Mouse (Mus musculus): ENCODE measurements around the gene Mitf. TPM values are rescaled to one million over a fixed set of nuclear protein-coding genes. Genes with fewer than 3 reads are reported as not detected.

The Mitf gene
- polyA plus RNA-seq, 1 experiment: 6.0 TPM

DNA sequence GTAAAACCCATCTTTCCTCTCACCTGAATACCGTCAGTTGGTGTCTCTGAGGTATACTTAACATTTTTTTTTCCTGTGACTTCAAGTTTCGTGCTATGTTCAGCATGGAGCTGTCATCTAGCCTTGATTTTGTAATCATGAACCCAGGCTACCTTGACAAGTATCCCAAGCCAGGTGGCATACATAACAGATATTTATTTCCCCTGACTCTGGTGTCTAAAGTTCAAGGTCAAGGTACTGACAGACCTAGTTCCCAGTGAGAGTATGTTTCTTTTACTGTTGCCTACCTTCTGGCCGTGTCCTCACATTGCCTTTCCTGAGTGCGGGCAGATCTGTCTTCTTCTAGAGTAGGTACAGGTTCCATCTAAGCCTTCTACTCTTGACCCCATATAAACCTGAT, 78.1 kb downstream of the Mitf start:
- Histone ChIP-seq H3K27ac (ENCODE audit: insufficient read depth, low read length) (no peak overlapping the region), H3K4me3 (ENCODE audit: insufficient read depth, low read length) (no peak overlapping the region), H3K4me1 (ENCODE audit: control insufficient read depth, insufficient read depth, low read length) (peaks cover 2% of the 10 kb centered on the region; the same call in 1 of the 2 replicates)
- no peak for TF ChIP-seq POLR2A (IDR thresholded peaks at IDR 0.05; ENCODE audit: extremely low read depth, insufficient read depth, low read length)
- no peak for TF ChIP-seq CTCF (IDR thresholded peaks at IDR 0.05; ENCODE audit: extremely low read depth, insufficient read depth, low read length)

- TF ChIP-seq CTCF (IDR thresholded peaks at IDR 0.05; ENCODE audit: extremely low read depth, insufficient read depth, low read length) (no peak), POLR2A (IDR thresholded peaks at IDR 0.05; ENCODE audit: extremely low read depth, insufficient read depth, low read length) (no peak)
- Histone ChIP-seq H3K4me3 (ENCODE audit: insufficient read depth, low read length) (no peak overlapping the region), H3K4me1 (ENCODE audit: control insufficient read depth, insufficient read depth, low read length) (peaks cover 2% of the 10 kb centered on the region; the same call in 1 of the 2 replicates), H3K27ac (ENCODE audit: insufficient read depth, low read length) (no peak overlapping the region)
Observed at GRCm38 (mm10) chr6:97885606-97886005, 78.8 kb downstream of the Mitf start.

GRCm38 (mm10) chr6:97887893-97888292, 81.0 kb downstream of the Mitf start:
- Histone ChIP-seq H3K27ac (ENCODE audit: insufficient read depth, low read length) (no peak overlapping the region), H3K4me3 (ENCODE audit: insufficient read depth, low read length) (no peak overlapping the region)
- TF ChIP-seq POLR2A (IDR thresholded peaks at IDR 0.05; ENCODE audit: extremely low read depth, insufficient read depth, low read length) (no peak), CTCF (IDR thresholded peaks at IDR 0.05; ENCODE audit: extremely low read depth, insufficient read depth, low read length) (no peak)

DNA sequence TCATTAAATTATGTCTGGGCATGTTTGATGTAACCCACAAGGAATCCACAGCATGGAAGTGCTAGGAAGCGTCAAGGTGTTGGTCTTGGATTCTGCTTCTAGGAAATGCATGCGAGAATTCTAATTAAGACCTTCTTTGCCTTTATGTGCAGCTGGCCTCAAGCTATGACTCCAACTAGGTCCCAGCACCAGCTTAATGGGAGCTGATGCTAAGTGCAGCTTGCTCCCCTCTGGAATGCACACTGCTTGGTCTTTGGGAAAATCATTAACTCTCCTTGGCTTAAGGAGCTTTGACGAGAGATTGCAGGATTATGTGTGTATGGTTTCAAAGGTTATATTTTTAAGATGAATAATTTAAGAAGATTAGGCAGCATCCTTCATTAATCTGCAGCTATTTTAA, 81.7 kb downstream of the Mitf start:
- Histone ChIP-seq H3K4me1 (ENCODE audit: control insufficient read depth, insufficient read depth, low read length) (no peaks in the 10 kb centered on the region), H3K27ac (ENCODE audit: insufficient read depth, low read length) (no peak overlapping the region), H3K4me3 (ENCODE audit: insufficient read depth, low read length) (no peak overlapping the region)
- no peak for TF ChIP-seq POLR2A (IDR thresholded peaks at IDR 0.05; ENCODE audit: extremely low read depth, insufficient read depth, low read length)
- no peak for TF ChIP-seq CTCF (IDR thresholded peaks at IDR 0.05; ENCODE audit: extremely low read depth, insufficient read depth, low read length)

More at GRCm38 (mm10) chr6:97887893-97888292, 81.0 kb downstream of the Mitf start:
- peaks cover 2% of the 10 kb centered on the region; the same call in 1 of the 2 replicates for H3K4me1 ChIP-seq (ENCODE audit: control insufficient read depth, insufficient read depth, low read length)

DNA sequence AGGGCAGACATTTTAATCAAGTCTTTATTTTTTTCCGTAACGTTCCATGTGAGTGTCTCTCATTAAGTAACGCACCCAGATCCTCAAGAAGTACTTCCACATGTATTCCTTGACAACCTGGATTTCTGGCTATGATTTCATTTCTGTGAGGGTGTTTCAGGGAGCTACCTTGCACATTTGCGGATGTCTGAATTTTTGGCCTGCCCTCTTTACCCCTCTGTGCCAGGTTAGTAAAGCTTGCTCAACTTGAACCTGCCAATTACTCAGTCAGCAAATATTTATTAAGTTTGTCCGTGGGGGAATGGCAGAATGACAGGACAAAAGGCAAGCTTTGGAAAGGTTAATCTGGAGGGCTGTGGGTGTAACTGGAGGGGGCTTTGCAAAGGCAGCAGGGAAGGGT, 86.7 kb downstream of the Mitf start:
- Histone ChIP-seq H3K4me3 (ENCODE audit: insufficient read depth, low read length) (no peak overlapping the region), H3K27ac (ENCODE audit: insufficient read depth, low read length) (no peak overlapping the region), H3K4me1 (ENCODE audit: control insufficient read depth, insufficient read depth, low read length) (no peaks in the 10 kb centered on the region)
- no peak for TF ChIP-seq POLR2A (IDR thresholded peaks at IDR 0.05; ENCODE audit: extremely low read depth, insufficient read depth, low read length)

DNA sequence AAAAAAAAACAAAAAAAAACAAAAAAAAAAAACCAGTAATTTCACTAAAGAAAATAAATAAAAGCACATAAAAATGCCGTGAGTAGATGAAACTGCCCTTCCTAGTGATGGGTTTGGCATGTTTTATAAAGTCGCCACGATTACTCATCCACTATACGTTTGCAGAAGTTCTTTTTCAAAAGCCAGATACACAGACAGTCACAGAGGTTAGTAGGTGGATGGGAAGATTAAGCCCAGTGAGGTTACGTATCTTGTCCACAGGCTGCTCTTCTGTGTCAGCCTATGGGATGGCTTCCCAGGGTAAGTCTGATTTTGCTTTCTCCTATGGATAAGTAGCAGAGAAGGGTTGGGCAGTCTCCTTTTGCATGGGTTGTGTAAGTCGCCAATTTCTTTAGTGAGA, 90.3 kb downstream of the Mitf start:
- no peak overlapping the region for H3K4me3 ChIP-seq (ENCODE audit: insufficient read depth, low read length)

GRCm38 (mm10) chr6:97898085-97898484, 91.2 kb downstream of the Mitf start:
- TF ChIP-seq CTCF (IDR thresholded peaks at IDR 0.05; ENCODE audit: extremely low read depth, insufficient read depth, low read length): no peak
- TF ChIP-seq POLR2A (IDR thresholded peaks at IDR 0.05; ENCODE audit: extremely low read depth, insufficient read depth, low read length): no peak
- Histone ChIP-seq H3K4me3 (ENCODE audit: insufficient read depth, low read length) (no peak overlapping the region), H3K27ac (ENCODE audit: insufficient read depth, low read length) (no peak overlapping the region), H3K4me1 (ENCODE audit: control insufficient read depth, insufficient read depth, low read length) (no peaks in the 10 kb centered on the region)

More for the DNA sequence above, 90.3 kb downstream of the Mitf start:
- Histone ChIP-seq H3K4me1 (ENCODE audit: control insufficient read depth, insufficient read depth, low read length) (no peaks in the 10 kb centered on the region), H3K27ac (ENCODE audit: insufficient read depth, low read length) (no peak overlapping the region)
- TF ChIP-seq CTCF (IDR thresholded peaks at IDR 0.05; ENCODE audit: extremely low read depth, insufficient read depth, low read length) (no peak), POLR2A (IDR thresholded peaks at IDR 0.05; ENCODE audit: extremely low read depth, insufficient read depth, low read length) (no peak)

DNA sequence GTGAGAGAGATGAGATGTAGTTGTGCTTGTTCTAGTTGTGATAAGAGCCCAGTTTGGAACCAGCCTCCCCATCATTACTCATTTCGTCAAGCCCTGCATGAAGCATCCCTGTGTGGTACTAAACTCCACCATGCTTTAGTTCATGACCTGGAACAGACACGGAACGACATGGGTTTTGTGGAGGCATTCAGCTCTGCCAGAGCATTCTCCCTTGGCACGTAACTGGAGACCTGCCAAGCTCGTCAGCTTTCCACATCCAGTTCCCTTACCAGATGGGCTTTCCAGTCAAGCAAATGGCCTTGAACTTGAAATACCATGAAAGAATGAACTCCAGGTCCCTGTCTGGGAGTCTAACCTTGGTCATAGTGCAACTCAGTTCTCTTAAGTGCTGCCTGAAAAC, 94.7 kb downstream of the Mitf start:
- no peak for TF ChIP-seq POLR2A (IDR thresholded peaks at IDR 0.05; ENCODE audit: extremely low read depth, insufficient read depth, low read length)
- TF ChIP-seq CTCF (IDR thresholded peaks at IDR 0.05; ENCODE audit: extremely low read depth, insufficient read depth, low read length): no peak
- no peak overlapping the region for H3K4me3 ChIP-seq (ENCODE audit: insufficient read depth, low read length)
- H3K27ac ChIP-seq (ENCODE audit: insufficient read depth, low read length): no peak overlapping the region
- no peaks in the 10 kb centered on the region for H3K4me1 ChIP-seq (ENCODE audit: control insufficient read depth, insufficient read depth, low read length)

GRCm38 (mm10) chr6:97902205-97902604, 95.4 kb downstream of the Mitf start:
- Histone ChIP-seq H3K27ac (ENCODE audit: insufficient read depth, low read length) (no peak overlapping the region), H3K4me1 (ENCODE audit: control insufficient read depth, insufficient read depth, low read length) (no peaks in the 10 kb centered on the region), H3K4me3 (ENCODE audit: insufficient read depth, low read length) (no peak overlapping the region)
- TF ChIP-seq CTCF (IDR thresholded peaks at IDR 0.05; ENCODE audit: extremely low read depth, insufficient read depth, low read length) (no peak), POLR2A (IDR thresholded peaks at IDR 0.05; ENCODE audit: extremely low read depth, insufficient read depth, low read length) (no peak)

DNA sequence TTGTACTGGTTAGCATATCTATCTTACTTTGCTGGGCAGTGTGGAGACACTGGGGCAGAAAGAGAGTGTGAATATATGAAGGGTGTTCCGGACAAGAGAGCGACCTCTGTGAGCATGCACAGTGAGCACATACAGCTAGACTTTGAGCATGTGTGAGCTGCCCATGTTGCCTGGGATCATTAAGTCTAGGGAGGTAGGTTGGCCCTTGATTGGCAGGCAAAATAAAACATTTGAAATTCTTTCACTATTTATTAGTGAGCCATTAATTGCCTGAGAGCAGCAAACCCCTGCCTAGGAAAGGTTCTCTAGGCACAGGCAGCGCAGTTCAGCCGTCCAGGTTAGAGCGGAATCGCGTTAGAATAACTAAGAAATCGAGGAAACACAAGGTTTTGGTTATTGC, 107.9 kb downstream of the Mitf start:
- no peak overlapping the region for H3K27ac ChIP-seq (ENCODE audit: insufficient read depth, low read length)
- no peaks in the 10 kb centered on the region for H3K4me1 ChIP-seq (ENCODE audit: control insufficient read depth, insufficient read depth, low read length)
- no peak overlapping the region for H3K4me3 ChIP-seq (ENCODE audit: insufficient read depth, low read length)
- no peak for TF ChIP-seq POLR2A (IDR thresholded peaks at IDR 0.05; ENCODE audit: extremely low read depth, insufficient read depth, low read length)
- TF ChIP-seq CTCF (IDR thresholded peaks at IDR 0.05; ENCODE audit: extremely low read depth, insufficient read depth, low read length): no peak

Data from cortical plate, adult 2 months (tissue).